Mouse (Mus musculus) embryo, embryonic 11 days (tissue): Measurements from ENCODE around the gene Mgl2.
A peak's percentile ranks its signal among the peaks of the same experiment; 100 is the strongest.
"Not testable (repeated sequence)": the region's sequence is repeated elsewhere in the genome, so short reads cannot be mapped to it uniquely, and the experiment has no call there.

Experiments
- DNase-seq: peaks from one replicate; pipeline ENCODE4 v3.0.0-alpha.2; 2015

The Mgl2 gene

DNA sequence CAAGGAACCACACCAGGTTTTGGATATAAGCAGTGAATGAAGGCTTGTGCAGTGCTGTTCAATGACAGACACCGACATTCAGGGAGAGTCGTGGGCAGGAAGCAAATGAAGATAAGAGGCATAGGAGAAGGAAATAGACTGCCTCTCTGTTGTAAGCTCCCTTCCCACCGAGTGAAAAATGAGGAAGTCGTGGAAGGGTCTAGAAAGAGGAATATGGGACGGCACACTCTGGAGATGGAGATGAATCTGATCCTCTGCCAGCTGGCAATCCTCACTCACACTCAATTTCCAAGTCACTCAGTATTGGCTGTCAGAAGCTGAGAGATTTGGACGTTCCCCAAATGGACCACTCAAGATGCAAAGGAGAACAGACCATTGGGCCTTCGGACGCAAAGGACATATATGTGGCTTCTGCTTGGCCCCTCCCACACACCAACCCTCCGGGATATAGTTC, at the start of gene Mgl2:
Gene Mgl2 (plus strand): TSS at position 404 of the 454 bp plus-strand sequence.
- DNase-seq: no peak

DNA sequence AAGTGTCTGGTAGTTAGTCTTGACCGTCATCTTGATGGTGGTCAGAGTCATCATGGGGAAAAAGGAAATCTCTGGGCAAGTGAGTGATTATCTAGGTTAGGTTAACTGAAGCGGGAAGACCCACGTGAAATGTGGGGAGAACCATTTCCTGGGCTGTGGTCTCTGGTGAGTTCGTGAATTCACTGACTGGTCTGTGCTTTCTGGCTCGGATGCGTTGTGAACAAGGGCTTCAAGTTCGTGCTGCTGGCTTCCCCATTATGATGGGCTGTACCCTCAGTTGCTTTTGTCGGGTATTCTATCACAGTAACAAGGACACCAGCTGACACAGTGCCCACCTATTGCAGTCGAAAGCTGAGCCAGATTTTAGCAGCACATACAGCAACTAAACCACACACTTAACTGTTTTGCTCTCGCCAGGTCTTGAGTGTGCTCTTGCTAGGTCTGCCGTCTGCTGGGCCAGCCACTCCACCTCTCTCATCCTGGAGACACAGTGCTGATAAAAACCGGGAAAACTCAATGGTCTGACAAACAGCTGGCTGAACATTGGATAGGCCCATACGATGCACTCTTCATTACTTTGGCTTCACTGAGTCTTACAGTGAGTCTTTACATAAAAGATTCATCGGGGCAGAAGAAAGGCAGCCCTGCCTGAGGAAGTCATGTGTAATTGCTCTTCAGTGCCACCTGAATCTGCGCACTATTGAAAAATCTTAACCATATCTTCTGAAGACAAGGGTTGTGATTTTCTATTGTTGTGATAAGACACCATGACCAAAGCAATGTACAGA, 49.1 kb upstream of the Mgl2 start:
- no peak for DNase-seq

DNA sequence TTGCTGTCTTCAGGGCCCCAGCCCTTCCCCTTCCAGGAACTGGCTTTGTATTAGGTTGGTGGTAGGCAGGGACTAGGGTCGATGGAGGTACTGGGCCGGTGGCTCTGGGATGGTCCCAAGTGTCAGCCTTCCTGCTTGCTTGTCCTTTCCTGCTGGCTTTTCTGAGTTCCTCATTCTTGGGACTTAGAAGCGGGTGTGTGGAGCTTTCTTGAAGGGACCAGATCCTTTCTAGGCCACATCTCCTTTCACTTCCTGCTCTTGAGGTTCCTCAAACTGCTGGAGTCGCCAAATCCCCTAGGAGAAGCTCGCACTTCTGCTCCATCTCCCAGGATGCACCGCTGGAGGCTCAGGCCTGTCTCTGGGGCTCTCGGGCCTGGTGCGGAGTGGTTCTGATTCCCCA, 45.6 kb upstream of the Mgl2 start:
- DNase-seq: no peak

DNA sequence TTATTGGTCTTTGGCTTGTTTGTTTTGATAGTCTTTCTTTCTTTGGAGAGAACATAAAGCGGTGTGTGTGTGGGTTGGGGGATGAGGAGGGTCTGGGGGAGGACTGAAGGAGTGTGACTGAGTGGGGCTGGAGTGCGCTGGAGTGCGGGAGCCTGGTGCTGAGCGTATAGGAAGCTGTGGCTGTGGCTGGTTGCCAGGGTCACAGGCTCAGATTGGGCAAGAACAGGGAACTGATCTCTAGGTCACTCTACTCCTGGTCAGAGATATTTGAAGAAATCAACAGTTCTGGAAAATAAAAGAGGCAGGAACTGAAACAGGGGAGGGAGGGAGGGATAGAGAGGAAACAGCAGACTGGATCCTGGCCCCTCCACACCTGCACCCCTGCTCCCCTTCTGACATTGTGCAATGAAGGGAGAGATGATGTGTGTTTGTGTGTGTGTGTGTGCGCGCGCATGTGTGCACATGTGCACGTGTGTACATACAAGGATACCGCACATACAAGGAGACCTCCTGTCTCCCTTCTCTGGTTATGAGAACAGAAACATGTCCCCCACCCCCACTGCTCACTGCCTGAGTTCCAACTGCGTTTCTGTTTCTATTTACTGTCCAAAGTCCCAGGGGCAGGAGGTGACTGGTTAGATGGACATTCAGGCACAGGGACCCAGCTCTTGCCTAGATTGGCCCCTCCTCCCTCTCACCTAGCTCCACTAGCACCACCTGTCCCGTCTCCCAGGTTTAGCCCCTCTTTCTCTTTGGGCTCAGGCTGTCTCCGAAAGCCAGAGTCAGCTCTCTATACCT, 37.9 kb upstream of the Mgl2 start, which contains the start of gene Asgr2:
Gene Asgr2 (plus strand): TSS at position 659 of the 798 bp plus-strand sequence.
- DNase-seq: no peak

DNA sequence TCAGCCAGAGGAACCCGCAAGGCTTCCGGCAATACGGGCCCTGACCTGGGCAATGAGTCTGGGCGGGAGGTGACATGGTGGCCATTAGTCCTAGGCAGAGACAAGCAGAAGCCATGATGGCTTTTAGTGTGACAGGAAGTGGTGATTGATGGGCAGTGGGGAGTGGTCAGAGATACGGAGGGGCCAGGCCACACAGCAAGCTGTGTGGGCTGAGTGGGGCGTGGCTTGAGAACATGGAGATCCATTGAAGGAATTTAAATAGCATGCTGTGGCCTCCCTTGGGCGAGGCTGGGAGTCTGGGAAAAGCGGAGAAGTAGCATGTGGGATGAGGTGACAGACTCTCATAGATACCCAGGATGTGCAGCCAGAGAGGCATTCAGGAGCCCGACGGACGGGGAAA, 32.7 kb upstream of the Mgl2 start:
- peak; percentile 13 for DNase-seq

DNA sequence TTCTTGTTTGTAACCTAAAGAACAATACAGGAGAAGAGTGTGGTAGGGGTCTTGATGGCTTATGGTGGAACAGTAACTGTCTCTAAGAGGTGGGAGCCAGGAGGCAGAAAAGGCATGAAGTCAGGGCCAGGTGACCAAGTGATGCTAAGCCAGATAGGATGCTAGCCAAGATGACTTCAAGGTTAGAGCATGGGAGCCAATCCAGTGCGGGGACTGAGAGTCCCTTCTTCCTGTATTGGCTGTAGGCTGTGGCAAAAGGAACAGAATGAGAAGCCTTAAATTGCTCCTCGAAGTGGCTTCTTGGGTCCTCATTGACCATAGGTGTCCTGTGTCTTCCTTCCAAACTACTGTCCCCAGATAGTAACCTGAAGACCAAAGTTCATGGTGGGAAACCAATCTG, 31.0 kb upstream of the Mgl2 start:
- DNase-seq: no peak

DNA sequence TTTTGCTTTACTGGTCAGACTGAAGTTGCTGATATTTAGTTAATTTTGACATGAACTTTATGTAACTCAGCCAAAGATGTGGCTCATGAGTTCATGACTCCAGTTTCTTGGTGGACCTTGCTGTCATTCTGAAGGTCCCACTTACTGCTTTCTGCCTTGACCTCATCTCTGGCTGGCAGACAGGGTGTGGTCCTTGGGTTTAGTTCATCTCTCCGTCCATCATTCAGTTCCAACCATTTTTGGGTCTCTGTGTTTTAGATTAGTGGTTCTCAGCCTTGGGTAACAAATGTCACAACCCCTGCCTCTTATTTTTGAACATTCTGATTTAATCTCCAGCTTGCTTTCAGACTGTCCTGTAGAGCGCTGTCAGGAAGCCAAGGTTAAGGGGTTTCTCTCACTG, 30.3 kb upstream of the Mgl2 start:
- DNase-seq: no peak

DNA sequence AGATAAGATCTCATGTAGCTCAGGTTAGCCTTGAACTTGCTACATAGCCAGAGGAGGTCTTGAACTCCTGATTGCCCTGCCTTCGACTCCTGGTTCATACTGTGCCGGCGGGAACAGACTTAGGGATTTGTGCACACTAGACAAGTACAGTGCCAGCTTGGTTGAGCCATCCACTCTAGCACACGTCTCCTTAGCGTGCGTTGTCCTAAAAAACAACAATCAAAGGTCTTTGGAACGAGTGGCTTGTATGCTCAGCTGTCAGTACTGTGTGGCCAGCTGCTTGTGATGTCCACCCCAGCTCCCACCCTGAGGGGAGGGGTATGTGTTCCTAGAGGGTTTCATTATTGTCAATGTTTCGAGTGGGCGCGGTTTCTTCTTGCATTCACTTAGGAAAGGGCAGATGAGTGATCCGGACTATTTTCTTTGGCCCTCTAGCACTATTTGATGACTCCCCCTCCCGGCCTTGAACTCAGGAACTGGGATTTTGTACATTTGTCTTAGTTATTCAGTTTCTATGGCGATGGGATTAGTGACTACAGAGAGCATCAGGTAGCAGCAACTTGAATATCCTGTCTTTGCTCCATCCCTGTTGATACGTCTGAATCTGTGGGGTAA, 26.3 kb upstream of the Mgl2 start:
- DNase-seq: no peak

DNA sequence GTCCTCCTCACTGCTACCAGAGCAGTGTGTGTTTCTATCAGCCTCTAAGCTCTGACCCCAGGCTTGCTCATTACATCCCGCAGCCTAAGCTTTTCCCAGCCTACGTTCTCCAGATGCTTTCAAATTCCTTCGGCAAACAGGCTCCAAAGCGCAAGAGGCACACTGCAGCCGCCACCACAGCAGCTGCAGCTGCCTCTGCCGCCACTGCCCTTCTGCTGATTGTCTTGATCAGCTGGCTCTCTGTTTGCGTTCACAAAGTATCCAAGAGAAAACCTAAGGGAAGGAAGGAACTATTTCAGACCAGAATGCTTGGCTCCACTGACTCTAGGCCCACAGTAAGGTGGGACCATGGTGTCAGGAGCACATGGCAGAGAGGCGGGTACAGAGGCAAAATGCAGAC, 23.0 kb upstream of the Mgl2 start:
- no peak for DNase-seq

DNA sequence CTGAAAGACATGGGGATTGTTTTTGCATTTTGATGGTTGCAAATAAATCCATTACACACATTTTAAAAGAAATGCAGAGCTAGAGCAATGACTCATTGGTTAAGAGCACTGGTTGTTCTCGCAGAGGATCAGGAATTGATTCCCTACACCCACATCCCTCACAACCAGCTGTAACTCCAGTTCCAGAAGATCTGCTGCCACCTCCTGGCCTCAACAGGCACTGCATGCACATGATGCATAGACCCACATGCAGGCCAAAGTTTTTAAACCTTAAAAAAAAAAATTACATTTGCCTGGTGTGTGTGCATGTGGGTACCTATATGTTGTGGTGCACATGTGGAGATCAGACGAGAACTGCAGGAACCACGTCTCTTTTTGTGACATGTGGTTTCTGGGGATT, 20.0 kb upstream of the Mgl2 start:
- peak; percentile 33 for DNase-seq

DNA sequence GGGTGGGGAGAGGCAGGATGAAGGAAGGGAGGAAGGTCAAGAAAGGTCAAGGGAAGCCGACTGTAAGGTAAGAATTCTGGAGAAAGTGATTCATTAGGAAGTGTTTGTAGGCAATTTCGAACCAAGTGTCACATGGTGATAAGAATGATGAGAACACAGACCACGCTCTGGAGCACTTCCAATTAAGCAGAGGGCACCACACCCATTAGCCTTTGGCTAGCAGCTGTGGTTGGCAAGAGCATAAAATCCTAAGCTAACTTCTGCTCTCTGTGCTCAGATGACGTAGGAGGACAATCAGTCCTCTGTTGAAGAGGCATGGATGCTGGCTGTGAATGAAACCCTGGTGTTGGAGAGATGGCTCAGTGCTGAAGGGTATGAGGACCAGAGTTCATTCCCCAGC, 15.6 kb upstream of the Mgl2 start:
- no peak for DNase-seq

DNA sequence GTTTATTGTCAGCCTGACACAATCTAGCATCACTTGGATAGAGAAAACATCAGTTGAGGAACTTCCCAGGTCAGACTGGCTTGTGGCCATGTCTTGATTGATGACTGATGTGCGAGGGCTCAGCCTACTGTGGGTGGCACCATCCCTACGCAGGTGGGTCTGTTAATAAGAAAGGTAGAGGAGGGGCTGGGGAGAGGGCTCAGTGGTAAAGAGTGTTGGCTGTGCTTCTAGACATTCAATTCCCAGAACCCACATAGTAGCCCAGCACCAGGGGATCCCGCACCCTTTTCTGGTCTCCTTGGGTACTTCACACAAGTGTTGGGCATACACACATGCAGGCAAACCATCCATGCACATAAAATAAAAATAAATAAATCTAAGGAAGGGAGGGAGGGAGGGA, 14.2 kb upstream of the Mgl2 start:
- no peak for DNase-seq

DNA sequence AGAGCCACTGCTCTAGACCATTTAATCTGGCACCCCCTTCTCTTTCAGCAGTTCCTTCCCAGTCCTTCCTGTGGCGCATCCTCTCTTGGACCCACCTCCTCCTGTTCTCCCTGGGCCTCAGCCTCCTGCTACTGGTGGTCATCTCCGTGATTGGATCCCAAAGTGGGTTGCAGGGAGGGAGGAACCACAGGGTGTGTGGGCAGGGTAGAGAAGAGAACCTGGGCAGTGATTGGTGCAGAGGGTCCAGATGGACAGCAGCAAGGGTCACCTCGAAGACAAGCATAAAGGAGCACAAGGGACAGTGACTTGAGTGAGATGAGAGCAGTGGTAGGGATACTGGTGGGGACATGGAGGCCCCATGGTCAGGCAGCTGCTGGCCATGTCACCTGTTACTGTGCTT, 4.9 kb downstream of the Mgl2 start:
- not testable (repeated sequence) for DNase-seq

DNA sequence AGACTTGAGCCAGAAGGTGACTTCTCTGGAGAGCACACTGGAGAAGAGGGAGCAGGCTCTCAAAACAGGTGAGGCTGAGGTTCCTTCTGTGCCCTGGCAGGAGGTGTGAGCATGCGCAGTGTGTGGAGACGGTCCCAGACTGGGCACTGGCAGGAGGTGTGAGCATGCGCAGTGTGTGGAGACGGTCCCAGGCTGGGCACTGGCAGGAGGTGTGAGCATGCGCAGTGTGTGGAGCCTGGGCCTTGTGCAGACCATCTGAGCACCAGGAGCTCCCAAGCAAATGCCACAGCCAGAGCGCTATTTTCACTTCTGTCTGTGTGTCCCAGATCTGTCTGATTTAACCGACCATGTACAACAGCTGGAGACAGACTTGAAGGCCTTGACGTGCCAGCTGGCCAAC, 5.8 kb downstream of the Mgl2 start:
- DNase-seq: not testable (repeated sequence)

DNA sequence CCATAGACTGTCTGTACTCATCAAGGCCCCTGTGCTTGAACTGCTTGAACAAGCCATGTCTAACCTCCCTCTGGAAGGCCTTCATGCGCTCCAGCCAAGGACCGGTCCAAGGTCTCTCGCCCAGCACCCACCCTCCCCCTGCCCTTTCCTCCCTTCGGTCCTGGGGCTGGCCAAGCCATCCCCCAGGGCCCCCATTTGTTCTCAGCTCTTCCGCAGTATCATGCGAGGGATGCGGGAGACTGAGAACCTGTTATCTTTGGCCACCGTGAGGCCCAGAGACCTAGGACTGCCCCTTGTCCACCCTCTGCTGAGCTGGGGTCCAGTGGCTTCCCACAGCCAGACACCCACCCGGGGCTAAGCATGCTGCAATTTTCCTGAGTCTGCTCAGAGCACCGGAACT, 9.0 kb downstream of the Mgl2 start:
- DNase-seq: no peak

DNA sequence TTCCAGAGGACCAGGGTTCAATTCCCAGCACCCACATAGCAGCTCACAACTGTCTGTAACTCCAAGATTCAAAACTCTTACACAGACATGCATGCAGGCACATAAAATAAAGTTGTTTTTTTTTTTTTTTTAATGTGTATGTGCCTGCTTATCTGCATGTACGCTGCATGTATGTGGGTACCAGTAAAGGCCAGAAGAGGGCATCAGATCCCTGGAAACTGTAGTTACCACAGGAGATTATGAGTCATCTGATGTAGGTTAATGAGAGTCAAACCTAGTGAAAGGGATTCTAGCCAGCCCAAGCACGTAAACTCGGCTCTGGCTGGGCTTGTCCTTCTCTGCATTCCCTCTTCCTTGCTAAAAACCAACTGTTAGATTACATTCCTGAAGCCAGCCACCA, 20.9 kb downstream of the Mgl2 start:
- DNase-seq: no peak

DNA sequence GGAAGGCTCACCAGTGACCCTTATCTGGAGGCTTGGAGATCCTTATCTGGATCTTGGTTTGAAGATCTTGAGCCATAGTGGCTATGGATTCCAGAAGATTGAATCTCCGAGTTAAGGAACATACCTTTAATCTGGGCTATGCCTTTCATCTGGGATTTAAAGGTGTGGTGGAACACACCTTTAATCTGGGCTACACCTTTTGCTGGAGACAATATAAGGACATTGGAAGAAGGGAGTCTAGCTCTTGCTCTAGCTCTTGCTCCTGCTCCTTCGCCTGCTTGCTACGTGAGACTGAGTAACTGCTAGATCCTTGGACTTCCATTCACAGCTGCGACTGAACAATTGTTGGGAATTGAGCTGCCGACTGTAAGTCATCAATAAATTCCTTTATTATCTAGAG, 25.8 kb downstream of the Mgl2 start, which contains the start of gene Clec10a:
Gene Clec10a (plus strand): TSS at position 301 of the 400 bp plus-strand sequence.
- DNase-seq: not testable (repeated sequence)

DNA sequence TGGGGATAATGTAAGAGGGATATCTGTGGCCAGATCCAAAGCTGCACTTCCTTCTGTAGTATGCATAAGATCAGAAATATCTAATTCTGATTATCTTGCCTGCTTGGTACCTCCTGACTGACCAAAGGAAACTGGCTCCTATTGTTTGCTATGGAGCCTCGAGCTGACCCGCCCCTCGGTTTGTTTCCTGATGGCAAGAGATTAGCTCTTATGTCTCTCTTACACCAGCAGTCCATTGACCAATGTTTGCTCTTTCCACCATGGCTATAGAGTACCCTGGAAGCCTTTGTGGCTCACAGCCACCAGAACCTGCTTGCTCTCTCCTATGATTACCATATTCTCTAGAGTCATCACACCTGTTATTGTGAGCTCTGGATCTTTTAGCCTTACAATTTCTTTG, 32.2 kb downstream of the Mgl2 start:
- DNase-seq: no peak

DNA sequence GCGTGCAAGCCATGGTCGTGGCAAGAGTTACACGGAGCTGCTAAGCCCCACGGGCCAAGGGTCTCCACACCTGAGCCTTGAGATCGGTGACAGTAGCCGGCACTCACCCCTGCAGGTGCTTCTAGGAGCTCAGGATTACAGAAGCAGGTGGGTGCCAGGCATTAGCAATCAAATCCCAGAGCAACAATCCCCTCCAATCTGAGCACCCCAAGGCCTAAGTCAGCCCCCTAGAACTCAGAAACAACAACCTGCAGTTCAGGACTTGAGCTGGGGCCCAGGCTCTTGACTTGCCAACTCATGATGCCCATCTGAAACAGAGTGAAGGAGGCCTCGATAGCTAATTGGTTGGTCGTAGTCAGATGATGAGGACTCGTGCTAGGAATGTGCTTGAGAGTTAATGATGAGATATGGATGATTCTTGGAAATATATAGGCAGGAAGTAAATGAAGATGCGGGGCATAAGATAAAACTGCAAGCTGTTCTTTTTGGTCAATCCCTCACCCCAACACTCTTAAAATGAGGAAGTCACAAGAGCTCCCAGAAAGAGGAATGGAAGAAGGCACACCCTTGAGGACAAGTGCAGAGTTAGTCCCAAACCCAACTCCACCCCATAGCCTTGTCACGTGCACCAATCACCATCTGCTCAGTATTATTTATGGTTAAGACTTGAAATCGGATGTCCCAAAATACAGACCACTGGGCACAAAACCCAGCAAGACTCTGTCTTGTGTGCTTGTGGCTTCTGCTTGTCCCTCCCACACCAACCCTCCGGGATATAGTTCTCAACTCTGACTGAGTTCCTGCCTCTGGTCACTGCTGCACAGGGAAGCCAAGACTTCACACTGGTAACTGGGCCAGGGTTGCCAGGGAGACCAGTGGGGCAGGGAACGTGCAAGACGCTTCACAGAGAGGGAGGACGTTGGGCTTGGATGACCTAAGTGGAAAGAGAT, 36.1 kb downstream of the Mgl2 start:
- no peak for DNase-seq

DNA sequence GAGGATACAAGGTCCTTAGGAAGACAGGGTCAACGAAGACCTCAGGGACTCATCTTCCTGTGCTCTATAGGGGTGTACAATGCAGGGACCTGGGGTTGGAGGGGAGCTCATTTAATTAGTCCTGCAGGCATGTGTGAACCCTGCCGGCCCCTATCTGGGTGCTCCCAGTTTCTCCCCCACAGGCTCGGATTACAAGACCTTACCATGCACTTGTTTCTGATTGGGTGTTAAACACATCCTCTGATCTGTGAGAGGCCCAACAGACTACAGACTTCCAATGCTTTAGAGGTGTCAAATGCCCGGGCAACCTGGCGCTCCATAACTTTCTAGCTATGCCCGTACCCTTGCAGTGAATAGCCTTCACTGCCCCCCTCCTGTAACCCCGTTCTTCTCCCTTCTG, 38.0 kb downstream of the Mgl2 start:
- no peak for DNase-seq

DNA sequence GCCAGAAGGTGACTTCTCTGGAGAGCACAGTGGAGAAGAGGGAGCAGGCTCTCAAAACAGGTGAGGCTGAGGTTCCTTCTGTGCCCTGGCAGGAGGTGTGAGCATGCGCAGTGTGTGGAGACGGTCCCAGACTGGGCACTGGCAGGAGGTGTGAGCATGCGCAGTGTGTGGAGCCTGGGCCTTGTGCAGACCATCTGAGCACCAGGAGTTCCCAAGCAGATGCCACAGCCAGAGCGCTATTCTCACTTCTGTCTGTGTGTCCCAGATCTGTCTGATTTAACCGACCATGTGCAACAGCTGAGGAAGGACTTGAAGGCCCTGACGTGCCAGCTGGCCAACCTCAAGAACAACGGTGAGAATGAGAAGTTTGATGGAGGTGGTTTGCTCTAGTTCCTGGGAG, 39.3 kb downstream of the Mgl2 start:
- not testable (repeated sequence) for DNase-seq

DNA sequence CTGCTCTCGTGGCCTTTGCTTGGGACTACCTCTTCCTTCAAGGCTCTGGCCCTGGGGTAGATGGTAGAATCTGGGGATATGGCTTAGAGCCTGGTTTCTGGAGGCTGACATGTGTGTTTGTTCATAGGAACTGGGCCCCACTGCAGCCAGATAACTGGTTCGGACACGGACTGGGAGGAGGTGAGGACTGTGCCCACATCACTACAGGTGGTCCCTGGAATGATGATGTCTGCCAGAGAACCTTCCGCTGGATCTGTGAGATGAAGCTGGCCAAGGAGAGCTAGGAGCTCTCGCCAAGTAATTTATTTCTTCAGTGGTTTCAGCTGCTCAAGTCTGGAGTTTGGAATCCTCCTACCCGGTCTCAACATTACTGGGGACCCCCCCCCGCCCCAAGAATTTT, 40.2 kb downstream of the Mgl2 start:
- DNase-seq: no peak

DNA sequence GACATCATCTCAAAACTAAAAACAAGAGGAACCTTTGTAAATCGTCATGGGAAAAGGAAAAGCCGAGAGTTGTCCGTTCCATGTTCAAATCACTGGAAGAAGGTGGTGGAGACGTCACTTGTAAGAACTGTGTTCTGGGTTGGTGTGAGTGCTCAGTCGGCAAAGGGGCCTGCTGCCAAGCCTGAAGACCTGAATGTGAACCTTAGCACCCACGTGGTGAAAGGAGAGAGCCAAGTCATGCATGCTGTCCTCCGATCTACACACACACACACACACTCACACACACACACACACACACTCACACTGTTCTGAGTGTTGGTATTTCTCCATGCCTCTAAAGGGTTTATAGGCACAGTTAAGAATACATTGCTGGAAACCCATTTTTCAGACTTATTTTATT, 41.1 kb downstream of the Mgl2 start:
- no peak for DNase-seq
